Mouse (Mus musculus): ENCODE results near the gene Zcchc2.

Gene Zcchc2

GRCm38 (mm10) chr1:106034776-106035175 is 44.6 kb downstream of the Zcchc2 start:
- DNase-seq (ENCODE audit: low read depth, low spot score): no peak

- DNase-seq (ENCODE audit: low read depth, low spot score): peak; percentile 60
Observed at GRCm38 (mm10) chr1:106036861-106037599, 46.8 kb downstream of the Zcchc2 start.

DNA sequence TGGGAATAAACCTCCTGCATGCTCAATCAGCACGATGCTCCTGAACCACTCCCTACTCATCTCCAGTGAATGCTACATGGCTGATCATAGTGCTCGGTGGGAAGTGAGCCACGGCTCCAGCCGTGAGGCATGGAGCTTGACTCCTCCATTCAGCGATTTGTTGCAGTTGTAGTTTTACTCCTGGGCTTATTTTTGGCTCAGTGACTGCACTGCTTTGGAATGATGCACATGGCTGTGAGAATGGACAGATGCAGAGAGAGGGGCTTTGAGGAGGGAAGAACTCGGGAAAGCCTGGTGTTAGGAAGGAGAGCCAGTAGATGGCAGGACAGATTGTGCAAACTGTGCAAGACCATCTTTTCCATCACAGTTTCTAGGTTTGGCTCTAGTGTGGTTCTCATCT is 49.1 kb downstream of the Zcchc2 start:
- DNase-seq (ENCODE audit: low read depth, low spot score): no peak

DNA sequence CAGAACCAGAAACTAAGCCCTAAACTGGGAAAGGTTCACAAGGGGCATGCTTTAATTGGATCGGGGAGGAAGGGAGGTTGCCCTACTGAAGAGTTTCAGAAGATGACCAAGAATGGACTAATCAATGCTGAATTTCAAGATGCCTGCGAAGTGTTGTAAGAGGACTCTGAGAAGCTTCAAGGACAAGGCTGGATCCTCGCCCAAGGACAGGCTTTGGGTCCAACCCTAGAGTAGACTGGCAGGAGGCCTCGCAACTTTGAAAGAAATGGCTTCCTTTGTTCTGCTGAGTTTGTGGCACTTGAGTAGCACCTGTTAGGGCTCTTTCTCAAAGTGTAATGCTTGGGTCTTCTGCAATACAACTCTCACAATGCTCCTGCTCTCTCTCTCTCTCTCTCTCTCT is 50.1 kb downstream of the Zcchc2 start:
- DNase-seq (ENCODE audit: low read depth, low spot score): no peak

- DNase-seq (ENCODE audit: low read depth, low spot score): no peak
Observed at GRCm38 (mm10) chr1:106042221-106042620, 52.0 kb downstream of the Zcchc2 start.

GRCm38 (mm10) chr1:106043053-106043820 is 53.0 kb downstream of the Zcchc2 start:
- DNase-seq (ENCODE audit: low read depth, low spot score): no peak

GRCm38 (mm10) chr1:106049036-106049435 is 58.8 kb downstream of the Zcchc2 start:
- DNase-seq (ENCODE audit: low read depth, low spot score): no peak

- DNase-seq (ENCODE audit: low read depth, low spot score): no peak
Observed at GRCm38 (mm10) chr1:106054978-106055377, 64.8 kb downstream of the Zcchc2 start.

DNA sequence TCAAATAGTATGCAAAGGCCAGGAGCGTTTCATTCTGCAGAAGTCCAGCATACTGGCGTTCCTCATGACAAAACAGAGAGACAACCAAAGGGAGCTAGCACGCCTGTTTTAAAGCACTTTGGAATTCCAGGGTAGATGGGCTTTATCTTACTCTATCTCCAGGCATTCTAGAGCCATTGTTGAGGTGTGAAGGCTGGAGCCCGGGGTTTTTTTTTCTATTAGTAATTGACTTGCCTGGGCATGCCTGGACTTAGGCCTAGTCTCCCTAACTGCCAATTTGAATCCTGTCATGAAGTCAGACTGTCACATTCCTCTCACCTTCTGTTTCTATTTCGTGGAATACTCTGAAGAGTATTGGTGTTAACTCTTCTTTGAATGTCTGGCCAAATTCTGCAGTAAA is 68.1 kb downstream of the Zcchc2 start:
- no peak for DNase-seq (ENCODE audit: low read depth, low spot score)

- DNase-seq (ENCODE audit: low read depth, low spot score): no peak
Observed at GRCm38 (mm10) chr1:106059516-106060277, 69.5 kb downstream of the Zcchc2 start.

DNA sequence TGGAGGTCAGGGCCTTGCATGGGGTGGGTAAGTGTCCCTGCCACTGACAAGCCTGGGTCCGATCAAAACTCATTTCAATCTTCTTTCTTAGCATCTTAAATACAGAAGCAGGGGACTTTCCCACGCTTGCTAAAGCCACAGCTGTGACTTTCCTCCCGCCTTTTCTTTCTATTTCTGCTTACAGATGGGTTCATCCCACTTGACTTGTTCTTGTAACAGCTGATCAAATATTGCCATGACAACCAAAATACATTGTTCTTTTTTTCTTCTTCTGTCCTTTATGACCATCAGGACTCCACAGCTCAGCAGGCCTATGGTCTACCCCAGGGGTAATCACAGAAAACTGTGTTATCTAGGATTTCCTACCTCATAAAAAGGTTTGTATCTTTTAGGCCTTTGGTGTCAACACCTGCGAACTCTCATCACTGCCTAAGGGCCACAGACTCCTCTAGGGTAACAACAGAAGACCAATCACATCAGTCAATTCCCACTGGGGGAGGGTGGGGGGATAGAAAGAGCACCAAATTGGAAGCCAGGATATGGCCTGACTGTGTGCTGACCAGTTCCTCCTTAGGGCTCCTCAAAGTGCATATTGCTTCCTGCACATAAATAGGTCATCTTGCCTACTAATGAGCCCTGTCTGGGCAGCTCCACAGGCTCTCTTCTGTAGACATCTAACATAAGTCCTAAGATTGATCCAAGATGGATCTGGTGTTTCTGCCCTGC is 71.1 kb downstream of the Zcchc2 start:
- DNase-seq (ENCODE audit: low read depth, low spot score): no peak

- DNase-seq (ENCODE audit: low read depth, low spot score): no peak
Observed at GRCm38 (mm10) chr1:106062891-106063590, 72.8 kb downstream of the Zcchc2 start.

GRCm38 (mm10) chr1:106063591-106064170 is 73.5 kb downstream of the Zcchc2 start:
- DNase-seq (ENCODE audit: low read depth, low spot score): no peak

DNA sequence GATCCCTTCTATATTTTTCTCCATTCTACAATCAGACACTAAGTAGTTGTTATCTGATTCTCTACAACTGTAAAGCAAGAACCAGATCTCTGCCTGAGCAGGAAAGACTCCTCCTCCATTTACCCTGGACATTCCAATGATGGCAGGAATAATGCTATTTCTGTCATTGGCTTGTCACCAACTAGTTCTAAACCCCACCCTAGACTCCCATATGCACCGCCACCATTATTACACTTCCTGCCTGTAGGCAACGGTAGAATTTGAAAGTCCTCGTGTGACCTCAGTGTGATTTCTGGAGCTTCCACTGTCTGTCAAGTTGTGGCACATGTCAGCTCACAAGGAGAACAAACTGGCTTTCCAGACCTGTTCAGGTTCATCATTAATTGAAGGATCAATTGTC is 74.1 kb downstream of the Zcchc2 start:
- DNase-seq (ENCODE audit: low read depth, low spot score): no peak

- no peak for DNase-seq (ENCODE audit: low read depth, low spot score)
Observed at GRCm38 (mm10) chr1:106064711-106065110, 74.5 kb downstream of the Zcchc2 start.

DNA sequence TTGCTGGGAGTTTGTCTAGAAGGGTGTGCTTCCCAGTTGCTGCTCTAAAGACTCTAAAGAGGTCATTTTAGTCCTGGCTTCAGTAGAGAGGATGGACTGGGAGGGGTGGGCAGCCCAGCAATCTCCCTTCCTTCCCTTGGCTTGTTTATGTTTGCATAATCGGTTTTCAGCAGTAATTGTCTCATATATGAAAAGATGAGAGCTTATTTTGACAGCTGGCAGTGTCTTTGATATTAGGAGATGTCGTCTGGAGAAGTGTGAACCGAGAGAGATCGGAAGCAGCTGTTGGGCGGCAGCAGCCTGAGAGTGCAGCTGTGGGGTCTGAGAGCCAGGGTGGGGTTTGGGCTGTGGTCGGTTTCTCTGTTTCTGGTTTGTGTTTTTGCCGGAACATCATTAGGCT is 75.5 kb downstream of the Zcchc2 start:
- DNase-seq (ENCODE audit: low read depth, low spot score): no peak

DNA sequence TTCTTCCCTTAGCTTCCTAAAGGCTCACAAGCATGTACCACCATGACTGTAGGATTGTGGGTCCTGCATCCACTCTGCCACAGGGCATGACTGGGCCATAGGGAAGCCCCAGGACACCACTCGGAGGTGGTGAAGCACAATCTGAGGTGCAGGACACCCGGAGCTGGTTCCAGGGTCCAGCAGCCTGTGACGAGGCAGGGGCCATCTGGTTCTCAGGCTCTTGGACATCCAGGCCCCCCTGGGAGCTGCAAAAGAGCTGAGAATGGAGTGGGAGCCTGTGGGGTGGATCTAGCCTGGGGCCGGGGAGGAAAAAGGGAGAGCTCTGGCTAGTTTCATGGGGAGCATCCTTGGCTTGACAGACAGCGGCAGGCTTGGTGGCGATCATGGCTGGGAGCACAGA is 77.1 kb downstream of the Zcchc2 start:
- DNase-seq (ENCODE audit: low read depth, low spot score): no peak

DNA sequence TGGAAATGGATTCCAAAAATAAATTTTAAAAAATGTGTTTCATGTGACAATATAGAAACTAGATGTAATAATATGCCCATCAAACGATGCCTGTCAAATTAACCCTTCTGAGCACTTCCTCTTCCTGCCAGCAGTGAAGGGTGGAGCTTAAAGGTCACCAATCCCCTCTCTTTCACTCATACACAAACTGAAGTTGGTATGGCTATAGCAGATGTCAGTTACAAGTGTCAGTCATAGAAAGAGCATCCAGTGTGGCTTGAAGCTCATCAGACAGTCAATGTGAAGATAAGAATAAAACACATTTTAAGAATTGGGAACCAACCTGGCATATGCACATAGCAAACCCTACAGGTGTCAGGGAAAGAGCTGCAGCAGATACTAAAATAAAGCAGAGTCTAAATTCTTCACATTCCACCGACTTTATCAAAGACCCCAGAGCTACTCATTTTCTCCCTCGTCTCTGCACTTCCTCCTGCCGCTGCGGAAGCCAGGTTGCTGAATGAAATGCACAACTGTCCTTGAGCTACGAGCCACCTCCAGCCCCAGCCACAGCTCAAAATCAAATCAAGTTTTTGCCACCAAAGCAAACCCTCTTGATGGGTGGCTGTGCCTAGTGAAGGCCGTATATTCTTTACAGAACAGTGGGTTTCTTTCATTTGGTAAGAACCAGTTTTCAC is 79.8 kb downstream of the Zcchc2 start:
- no peak for DNase-seq (ENCODE audit: low read depth, low spot score)

DNA sequence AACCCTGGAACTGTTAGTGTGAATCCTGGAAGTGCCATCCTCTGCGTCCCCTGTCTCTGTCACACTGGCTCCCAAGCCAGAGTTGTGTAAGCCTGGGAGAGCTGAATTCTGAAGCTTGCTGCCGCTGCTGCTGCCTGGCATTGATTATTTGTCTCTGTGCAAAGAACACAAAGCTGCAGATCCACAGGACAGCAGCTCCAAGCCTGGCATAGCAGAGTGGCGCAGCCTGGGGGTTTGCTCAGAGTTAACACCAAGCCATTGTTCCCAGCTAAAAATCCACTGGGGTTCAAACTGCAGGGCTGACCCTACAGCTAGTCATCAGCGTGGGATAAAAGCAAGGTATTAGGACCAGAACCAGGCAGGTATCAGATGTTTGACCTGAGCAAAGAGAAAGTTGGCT is 80.6 kb downstream of the Zcchc2 start:
- DNase-seq (ENCODE audit: low read depth, low spot score): no peak

Data from retina, postnatal 7 days (tissue).